Mouse (Mus musculus) layer of hippocampus, postnatal 36 days (tissue): ENCODE data around the gene Cldn34c3. TPM values are rescaled to one million over a fixed set of nuclear protein-coding genes. Genes with fewer than 3 reads are reported as not detected.
"Not testable (repeated sequence)": the region's sequence is repeated elsewhere in the genome, so short reads cannot be mapped to it uniquely, and the experiment has no call there.

Experiments used
- DNase-seq, 2 experiments: peaks; one replicate each; pipeline ENCODE4 v3.0.0; 2022
- total RNA-seq, 2 experiments: library from RNA; stranded (reverse); gene quantifications; 2 replicates each; pipeline ENCODE4 v1.2.3; 2021

Gene Cldn34c3
- total RNA-seq, result not detected

GRCm38 (mm10) chrX:123793365-123793764 lies at the start of gene Cldn34c3:
TSS of gene Cldn34c3 (plus strand) at chrX:123793665.
- not testable (repeated sequence) for DNase-seq

Other genes starting within 250 kb of the Cldn34c3 start
- 1 to 10 TPM in 1 of 2 experiments, not detected in 1; 1.1 TPM for gene Cldn34c2, start 212.0 kb upstream of the Cldn34c3 start, total RNA-seq
- gene Gm17467, start 88.9 kb upstream of the Cldn34c3 start, total RNA-seq, result not detected